Mouse (Mus musculus) E14TG2a.4 (cell line): ENCODE measurements around the gene Gm8251.

Experiments
- CTCF ChIP-seq: conservative IDR thresholded peaks from 2 replicates; pipeline ENCODE4 v1.5.1; 2014; ENCODE audit warnings: low read length
- NANOG ChIP-seq: IDR thresholded peaks from 2 replicates; pipeline ENCODE4 v1.6.1; 2014; ENCODE audit warnings: borderline replicate concordance, low read length, mixed read lengths

DNA sequence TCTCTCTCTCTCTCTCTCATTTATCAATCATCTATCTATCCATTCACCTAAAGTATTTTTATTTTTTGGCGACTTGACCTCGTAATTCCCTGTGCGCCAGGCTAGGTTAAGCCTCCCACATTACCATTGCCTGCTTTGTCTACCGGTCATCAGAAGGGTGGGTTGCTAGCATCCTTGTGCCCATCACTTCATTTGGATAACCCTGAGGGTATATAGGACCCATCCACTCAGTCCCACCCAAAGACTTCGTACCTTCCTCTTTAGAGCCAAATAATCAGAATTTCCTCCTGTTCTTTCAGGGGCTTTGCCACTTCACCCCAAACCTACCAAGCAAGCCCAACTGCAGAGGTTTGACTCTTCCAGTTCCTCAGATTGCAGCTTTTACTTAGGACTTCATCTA lies 41.2 kb upstream of the Gm8251 start:
- TF ChIP-seq CTCF: no peak
- TF ChIP-seq NANOG: no peak
